Mouse (Mus musculus): ENCODE results near the gene Ccdc6. TPM values are rescaled to one million over a fixed set of nuclear protein-coding genes. Genes with fewer than 3 reads are reported as not detected.

Gene Ccdc6
- total RNA-seq, 1 experiment = 21.3 TPM

DNA sequence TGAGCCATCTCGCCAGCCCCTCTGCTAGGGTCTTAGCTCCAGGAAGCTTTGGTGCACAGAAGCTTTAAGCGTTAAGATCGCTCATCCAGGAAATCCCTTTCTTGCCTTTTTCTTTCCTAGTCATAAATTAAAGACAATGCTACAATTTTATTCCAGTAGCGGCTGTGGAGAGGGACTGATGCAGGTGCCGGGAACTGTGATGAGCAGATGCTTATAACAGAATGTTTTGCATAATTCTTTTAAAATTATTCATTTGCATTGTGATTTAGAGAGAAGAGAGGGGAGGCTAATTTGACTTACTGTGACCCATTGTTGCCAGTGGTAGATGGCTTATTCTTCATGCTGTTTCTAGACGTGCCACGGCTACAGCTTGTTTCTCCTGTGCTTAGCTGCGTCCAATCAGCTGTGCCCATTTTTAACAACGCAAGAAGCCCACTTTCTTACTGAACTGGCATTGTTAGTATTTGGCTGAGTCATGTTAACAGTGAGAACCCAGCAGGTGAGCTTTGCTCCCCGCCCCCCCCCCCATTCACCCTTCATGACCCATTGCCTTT lies 47.2 kb downstream of the Ccdc6 start:
- Histone ChIP-seq H3K4me3 (ENCODE audit: insufficient read depth in 1 of 2, low read depth in 1 of 2, low read length in 2 of 2, poor library complexity in 1 of 2, severe bottlenecking in 1 of 2) (no peak overlapping the region), H3K27ac (ENCODE audit: insufficient read depth, low read depth, low read length, poor library complexity, severe bottlenecking) (no peak overlapping the region), H3K9ac (ENCODE audit: insufficient read depth, low read depth, low read length, poor library complexity, severe bottlenecking) (no peak overlapping the region), H3K36me3 (ENCODE audit: control insufficient read depth, insufficient read depth, low read length, poor library complexity, severe bottlenecking) (peaks cover 22% of the 10 kb centered on the region), H3K9me3 (ENCODE audit: control insufficient read depth, insufficient read depth, low read depth, low read length) (no peaks in the 10 kb centered on the region), H3K4me1 (ENCODE audit: control insufficient read depth in 2 of 2, insufficient read depth in 2 of 2, low read length in 2 of 2, poor library complexity in 1 of 2) (peaks cover 11 to 17% of the 10 kb centered on the region in 2 experiments; a peak in 3 of 4 replicates)
- TF ChIP-seq HCFC1 (IDR thresholded peaks at IDR 0.05; ENCODE audit: borderline replicate concordance, insufficient read depth, low read length) (no peak), CHD2 (IDR thresholded peaks at IDR 0.05; ENCODE audit: low read depth, low read length) (no peak), MAFK (IDR thresholded peaks at IDR 0.05; ENCODE audit: insufficient read depth, low read depth, low read length) (0 out of 2 replicates have a peak, but pooled peaks have one; percentile 28), ZNF384 (IDR thresholded peaks at IDR 0.05; ENCODE audit: low read depth, low read length) (no peak), ZC3H11A (IDR thresholded peaks at IDR 0.05; ENCODE audit: borderline replicate concordance, low read depth, low read length) (no peak)
- in situ Hi-C loops (cut with MboI; ENCODE audit: low sequenced_read_pairs in 2 of 2, unreplicated experiment in 2 of 2) = no loop called here
- no peak for DNase-seq (ENCODE audit: low read depth, low spot score)

DNA sequence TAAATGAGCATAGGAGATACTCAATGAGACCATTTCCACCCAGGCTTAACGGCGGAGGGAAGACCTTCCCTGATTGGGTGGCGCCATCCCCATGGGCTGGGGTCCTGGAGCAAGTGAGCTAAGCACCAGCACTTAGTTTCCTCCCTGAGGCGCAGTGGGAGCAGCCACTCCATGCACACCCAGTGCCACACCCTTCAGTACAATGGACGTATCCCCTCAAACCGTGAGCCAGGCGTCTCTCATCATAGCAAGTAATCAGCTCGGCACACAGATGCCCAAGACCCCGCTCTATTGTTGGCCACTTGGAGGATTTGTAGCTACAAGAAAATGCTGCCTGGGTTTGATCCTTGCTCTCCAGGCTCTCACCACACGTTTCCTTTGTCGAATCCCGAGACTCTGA lies 49.0 kb downstream of the Ccdc6 start:
- Histone ChIP-seq H3K36me3 (ENCODE audit: control insufficient read depth, insufficient read depth, low read length, poor library complexity, severe bottlenecking) (peaks cover 28% of the 10 kb centered on the region), H3K9ac (ENCODE audit: insufficient read depth, low read depth, low read length, poor library complexity, severe bottlenecking) (no peak overlapping the region), H3K4me1 (ENCODE audit: control insufficient read depth in 2 of 2, insufficient read depth in 2 of 2, low read length in 2 of 2, poor library complexity in 1 of 2) (peaks cover 0 to 12% of the 10 kb centered on the region in 2 experiments; a peak in 1 of 4 replicates), H3K4me3 (ENCODE audit: insufficient read depth in 1 of 2, low read depth in 1 of 2, low read length in 2 of 2, poor library complexity in 1 of 2, severe bottlenecking in 1 of 2) (no peak overlapping the region), H3K9me3 (ENCODE audit: control insufficient read depth, insufficient read depth, low read depth, low read length) (no peaks in the 10 kb centered on the region), H3K27ac (ENCODE audit: insufficient read depth, low read depth, low read length, poor library complexity, severe bottlenecking) (no peak overlapping the region)
- TF ChIP-seq CHD2 (IDR thresholded peaks at IDR 0.05; ENCODE audit: low read depth, low read length) (no peak), ZC3H11A (IDR thresholded peaks at IDR 0.05; ENCODE audit: borderline replicate concordance, low read depth, low read length) (no peak), ZNF384 (IDR thresholded peaks at IDR 0.05; ENCODE audit: low read depth, low read length) (no peak), MAFK (IDR thresholded peaks at IDR 0.05; ENCODE audit: insufficient read depth, low read depth, low read length) (no peak), HCFC1 (IDR thresholded peaks at IDR 0.05; ENCODE audit: borderline replicate concordance, insufficient read depth, low read length) (no peak)
- no peak for DNase-seq (ENCODE audit: low read depth, low spot score)
- in situ Hi-C loops (cut with MboI; ENCODE audit: low sequenced_read_pairs in 2 of 2, unreplicated experiment in 2 of 2) = no loop called here

DNA sequence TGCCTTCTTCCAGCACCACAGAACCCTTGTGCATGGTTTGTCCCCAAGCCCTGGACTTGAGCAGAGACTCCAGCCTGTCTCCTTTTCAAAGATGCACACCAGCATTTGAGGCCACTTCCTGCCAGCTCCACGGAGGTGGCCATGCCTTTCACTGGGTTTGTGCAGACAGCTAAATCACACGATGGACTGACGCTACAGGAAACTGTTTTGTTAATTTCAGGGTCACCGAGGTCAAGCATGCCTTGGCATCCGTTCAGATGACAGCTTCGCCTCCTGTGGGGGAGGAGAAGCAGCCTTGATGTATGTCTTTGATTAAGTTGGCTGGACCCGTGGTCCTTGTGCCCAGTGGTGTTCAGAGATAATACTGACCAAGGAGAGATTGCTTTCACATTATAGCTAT lies 52.2 kb downstream of the Ccdc6 start:
- Histone ChIP-seq H3K4me3 (ENCODE audit: insufficient read depth in 1 of 2, low read depth in 1 of 2, low read length in 2 of 2, poor library complexity in 1 of 2, severe bottlenecking in 1 of 2) (no peak overlapping the region), H3K4me1 (ENCODE audit: control insufficient read depth in 2 of 2, insufficient read depth in 2 of 2, low read length in 2 of 2, poor library complexity in 1 of 2) (peaks cover 0 to 8% of the 10 kb centered on the region in 2 experiments; a peak in 2 of 4 replicates), H3K27ac (ENCODE audit: insufficient read depth, low read depth, low read length, poor library complexity, severe bottlenecking) (no peak overlapping the region), H3K36me3 (ENCODE audit: control insufficient read depth, insufficient read depth, low read length, poor library complexity, severe bottlenecking) (peaks cover 33% of the 10 kb centered on the region), H3K9ac (ENCODE audit: insufficient read depth, low read depth, low read length, poor library complexity, severe bottlenecking) (no peak overlapping the region), H3K9me3 (ENCODE audit: control insufficient read depth, insufficient read depth, low read depth, low read length) (no peaks in the 10 kb centered on the region)
- TF ChIP-seq ZNF384 (IDR thresholded peaks at IDR 0.05; ENCODE audit: low read depth, low read length) = no peak
- no peak for DNase-seq (ENCODE audit: low read depth, low spot score)
- in situ Hi-C loops (cut with MboI; ENCODE audit: low sequenced_read_pairs in 2 of 2, unreplicated experiment in 2 of 2) = no loop called here

DNA sequence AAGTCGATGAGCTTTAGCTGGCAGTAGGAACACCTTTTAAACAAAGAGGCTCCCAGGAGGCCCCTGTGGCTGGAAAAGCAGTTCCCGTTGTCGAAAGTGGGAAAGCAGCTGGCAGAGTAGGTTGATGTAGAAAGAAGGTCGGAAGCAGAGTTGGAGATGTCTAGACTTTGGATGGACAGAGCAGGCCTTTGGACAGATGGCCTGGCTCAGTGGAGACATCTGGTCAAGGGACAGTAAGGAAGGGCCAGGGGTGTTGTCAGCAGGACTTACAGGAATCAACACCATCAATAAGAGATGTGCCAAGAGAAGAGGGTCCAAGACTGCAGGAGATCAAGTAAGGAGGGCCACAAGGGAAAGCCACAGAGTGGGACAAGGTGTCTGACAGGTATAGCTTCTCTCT lies 53.4 kb downstream of the Ccdc6 start:
- DNase-seq (ENCODE audit: low read depth, low spot score) = no peak
- H3K9me3 ChIP-seq (ENCODE audit: control insufficient read depth, insufficient read depth, low read depth, low read length) = no peaks in the 10 kb centered on the region
- H3K36me3 ChIP-seq (ENCODE audit: control insufficient read depth, insufficient read depth, low read length, poor library complexity, severe bottlenecking) = peaks cover 41% of the 10 kb centered on the region
- in situ Hi-C loops (cut with MboI; ENCODE audit: low sequenced_read_pairs in 2 of 2, unreplicated experiment in 2 of 2) = no loop called here
- no peak overlapping the region for H3K9ac ChIP-seq (ENCODE audit: insufficient read depth, low read depth, low read length, poor library complexity, severe bottlenecking)
- H3K4me3 ChIP-seq (ENCODE audit: insufficient read depth in 1 of 2, low read depth in 1 of 2, low read length in 2 of 2, poor library complexity in 1 of 2, severe bottlenecking in 1 of 2) = no peak overlapping the region
- TF ChIP-seq CHD2 (IDR thresholded peaks at IDR 0.05; ENCODE audit: low read depth, low read length) (no peak), ZNF384 (IDR thresholded peaks at IDR 0.05; ENCODE audit: low read depth, low read length) (no peak), ZC3H11A (IDR thresholded peaks at IDR 0.05; ENCODE audit: borderline replicate concordance, low read depth, low read length) (no peak), MAFK (IDR thresholded peaks at IDR 0.05; ENCODE audit: insufficient read depth, low read depth, low read length) (no peak), HCFC1 (IDR thresholded peaks at IDR 0.05; ENCODE audit: borderline replicate concordance, insufficient read depth, low read length) (no peak)
- no peak overlapping the region for H3K27ac ChIP-seq (ENCODE audit: insufficient read depth, low read depth, low read length, poor library complexity, severe bottlenecking)
- H3K4me1 ChIP-seq (ENCODE audit: control insufficient read depth in 2 of 2, insufficient read depth in 2 of 2, low read length in 2 of 2, poor library complexity in 1 of 2) = peaks cover 0 to 6% of the 10 kb centered on the region in 2 experiments; a peak in 2 of 4 replicates

DNA sequence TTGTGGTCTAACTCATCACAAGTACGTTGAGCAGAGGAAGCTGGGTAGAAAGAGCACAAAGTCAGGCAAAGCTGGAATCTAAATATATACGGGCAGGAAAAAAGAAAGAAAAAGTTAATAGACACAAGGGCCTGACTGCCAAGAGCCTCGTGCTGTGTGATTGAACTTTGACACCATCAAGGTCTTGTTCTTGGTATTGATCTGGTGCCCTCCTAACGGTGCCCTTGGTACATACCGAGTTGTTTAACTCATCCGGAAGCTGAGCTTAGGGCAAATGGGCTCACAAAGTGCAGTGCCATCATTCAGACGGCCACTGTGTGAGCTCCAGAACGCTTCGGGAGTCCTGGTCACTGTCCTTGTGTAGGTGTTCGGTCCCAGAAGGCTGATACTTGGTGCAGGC lies 54.2 kb downstream of the Ccdc6 start:
- in situ Hi-C loops (cut with MboI; ENCODE audit: low sequenced_read_pairs in 2 of 2, unreplicated experiment in 2 of 2) = no loop called here
- H3K9me3 ChIP-seq (ENCODE audit: control insufficient read depth, insufficient read depth, low read depth, low read length) = no peaks in the 10 kb centered on the region
- H3K36me3 ChIP-seq (ENCODE audit: control insufficient read depth, insufficient read depth, low read length, poor library complexity, severe bottlenecking) = peaks cover 42% of the 10 kb centered on the region
- no peak overlapping the region for H3K9ac ChIP-seq (ENCODE audit: insufficient read depth, low read depth, low read length, poor library complexity, severe bottlenecking)
- no peak overlapping the region for H3K27ac ChIP-seq (ENCODE audit: insufficient read depth, low read depth, low read length, poor library complexity, severe bottlenecking)
- TF ChIP-seq ZC3H11A (IDR thresholded peaks at IDR 0.05; ENCODE audit: borderline replicate concordance, low read depth, low read length) = no peak
- no peak for TF ChIP-seq CHD2 (IDR thresholded peaks at IDR 0.05; ENCODE audit: low read depth, low read length)
- TF ChIP-seq HCFC1 (IDR thresholded peaks at IDR 0.05; ENCODE audit: borderline replicate concordance, insufficient read depth, low read length) = no peak
- no peak for TF ChIP-seq ZNF384 (IDR thresholded peaks at IDR 0.05; ENCODE audit: low read depth, low read length)
- TF ChIP-seq MAFK (IDR thresholded peaks at IDR 0.05; ENCODE audit: insufficient read depth, low read depth, low read length) = no peak
- DNase-seq (ENCODE audit: low read depth, low spot score) = no peak
- H3K4me3 ChIP-seq (ENCODE audit: insufficient read depth in 1 of 2, low read depth in 1 of 2, low read length in 2 of 2, poor library complexity in 1 of 2, severe bottlenecking in 1 of 2) = no peak overlapping the region
- peaks cover 0 to 2% of the 10 kb centered on the region in 2 experiments; a peak in 2 of 4 replicates for H3K4me1 ChIP-seq (ENCODE audit: control insufficient read depth in 2 of 2, insufficient read depth in 2 of 2, low read length in 2 of 2, poor library complexity in 1 of 2)
